Mouse (Mus musculus): ENCODE data around the gene Osbpl5.

DNA sequence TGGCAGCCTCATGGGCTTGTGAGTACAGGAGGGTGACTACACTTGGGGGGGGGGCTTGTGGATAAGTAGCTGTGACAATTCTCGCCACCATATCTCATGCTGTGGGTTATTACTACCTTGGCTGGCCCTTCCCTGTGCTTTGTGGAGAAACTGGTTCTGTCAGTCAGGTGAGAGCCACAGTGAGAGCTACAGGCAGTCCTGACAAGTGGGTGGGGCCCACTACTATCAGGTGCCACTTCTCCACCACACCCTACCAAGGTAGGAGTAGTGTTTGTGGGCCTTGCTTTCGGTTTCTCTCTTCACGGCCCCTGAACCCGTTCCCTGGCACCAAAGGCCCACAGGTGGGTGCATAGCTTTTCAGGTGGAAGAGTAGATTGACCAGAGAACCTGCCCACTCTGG is 32.9 kb downstream of the Osbpl5 start:
- TF ChIP-seq CTCF (IDR thresholded peaks at IDR 0.05; ENCODE audit: low read depth) (no peak), EP300 (optimal IDR thresholded peaks at IDR 0.05) (no peak)

All from stomach, postnatal 0 days (tissue).